Mouse (Mus musculus) fibroblast of lung, adult 2 months (primary cell): ENCODE measurements around the gene Adcy9.

Experiments used
- DNase-seq: peaks from one replicate; pipeline ENCODE4 v3.0.0-alpha.2; 2011; ENCODE audit warnings: low read depth

The Adcy9 gene

GRCm38 (mm10) chr16:4420298-4421054 lies at the start of gene Adcy9:
Gene Adcy9, minus strand, starts transcription at chr16:4420498.
- no peak for DNase-seq

DNA sequence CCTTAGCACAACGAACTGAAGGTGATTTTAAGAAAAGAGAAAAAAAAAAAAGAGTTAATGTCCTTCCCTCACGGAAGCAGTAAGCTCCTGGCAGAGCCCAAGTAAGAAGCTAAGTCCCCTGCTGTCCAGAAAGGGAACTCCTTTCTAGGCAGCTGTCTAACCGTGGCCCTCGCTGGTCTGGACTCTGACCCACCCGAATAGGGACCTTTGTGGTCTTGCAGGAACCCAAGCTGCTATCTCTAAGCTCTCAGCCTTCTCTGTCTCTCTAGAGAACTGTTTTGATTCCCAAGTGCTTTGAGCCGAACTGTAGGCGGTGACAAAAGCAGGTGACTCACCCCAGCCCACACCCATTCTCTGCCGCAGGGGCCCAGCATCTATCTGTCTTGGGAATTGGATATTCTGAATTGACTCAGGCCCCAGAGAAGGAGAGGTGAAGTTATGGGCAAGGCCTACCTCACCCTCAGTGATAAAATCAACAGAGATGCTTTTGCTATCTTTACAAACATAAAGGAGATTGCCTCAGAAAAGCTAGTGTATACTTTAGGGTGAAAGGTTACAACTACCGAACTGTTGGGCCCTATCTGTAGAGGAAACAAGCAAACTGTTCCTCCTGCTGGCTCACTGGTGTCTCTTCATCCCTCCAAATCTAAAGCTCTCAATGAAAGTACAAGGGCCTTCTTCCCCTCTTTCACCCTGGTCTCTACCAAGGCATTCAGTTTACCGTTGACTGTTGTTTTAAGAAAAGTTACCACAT lies 49.5 kb upstream of the Adcy9 start:
- DNase-seq, result no peak

- DNase-seq, result no peak
Observed at GRCm38 (mm10) chr16:4464529-4465089, 44.3 kb upstream of the Adcy9 start.

DNA sequence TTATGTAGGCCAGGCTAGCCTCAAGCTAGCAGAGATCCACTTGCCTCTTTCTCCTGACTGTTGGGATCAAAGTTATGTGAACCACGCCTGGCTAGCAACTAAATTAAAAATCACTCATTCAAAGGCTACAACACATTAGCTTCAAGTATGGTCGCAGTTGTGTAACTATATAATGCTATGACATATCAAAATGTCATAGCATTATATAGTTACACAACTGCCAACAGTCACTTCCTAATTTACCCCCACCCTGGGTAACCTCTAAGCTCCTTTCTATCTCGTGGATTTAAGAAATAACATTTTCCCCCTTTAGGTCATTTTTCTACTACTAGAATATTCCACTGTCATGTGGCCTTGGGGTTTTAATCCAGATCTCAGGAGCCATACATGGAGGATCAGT lies 37.6 kb upstream of the Adcy9 start:
- DNase-seq, result no peak

- DNase-seq, result no peak
Observed at GRCm38 (mm10) chr16:4456391-4456790, 36.1 kb upstream of the Adcy9 start.

GRCm38 (mm10) chr16:4455693-4456092 lies 35.4 kb upstream of the Adcy9 start:
- no peak for DNase-seq

GRCm38 (mm10) chr16:4454563-4454962 lies 34.3 kb upstream of the Adcy9 start:
- no peak for DNase-seq

- no peak for DNase-seq
Observed at GRCm38 (mm10) chr16:4449418-4449817, 29.1 kb upstream of the Adcy9 start.

DNA sequence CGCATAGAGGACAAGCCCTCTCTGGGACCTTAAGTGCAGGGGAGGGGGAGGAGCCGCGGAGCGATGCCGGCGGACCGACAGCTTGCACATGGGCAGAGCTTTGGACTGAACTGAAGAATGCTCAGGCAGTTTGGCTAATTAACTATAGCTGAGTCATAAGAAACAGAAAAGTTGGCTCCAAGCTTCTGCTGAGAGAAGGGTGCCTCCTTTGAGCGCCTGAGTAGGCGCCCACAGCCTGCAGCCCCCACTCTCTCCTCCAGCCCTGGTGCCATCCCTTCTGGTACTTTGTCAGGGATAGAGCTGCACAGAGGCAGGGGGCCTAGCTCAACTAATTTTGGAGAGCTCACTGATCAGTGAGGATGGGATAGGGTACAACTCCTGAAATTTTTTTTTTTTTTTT lies 27.9 kb upstream of the Adcy9 start:
- DNase-seq, result peak; percentile 40

DNA sequence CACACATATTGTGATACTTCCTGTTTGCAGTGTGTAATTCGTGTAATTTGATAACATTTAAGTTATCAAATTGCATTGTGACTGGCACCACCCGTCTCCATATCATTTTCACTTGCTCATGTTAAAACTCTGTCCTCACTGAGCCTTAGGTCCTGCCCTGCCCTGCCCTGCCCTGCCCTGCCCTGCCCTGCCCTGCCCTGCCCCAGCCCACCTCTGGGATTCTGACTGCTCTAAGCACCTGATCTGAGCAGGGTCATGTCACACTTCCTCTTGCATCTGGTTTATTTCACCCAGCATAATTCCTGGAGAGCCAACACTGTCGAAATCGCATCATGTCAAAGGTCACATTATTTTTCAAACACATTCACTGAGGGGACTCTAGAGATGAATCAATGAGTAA lies 26.1 kb upstream of the Adcy9 start:
- DNase-seq, result no peak

GRCm38 (mm10) chr16:4444378-4444777 lies 24.1 kb upstream of the Adcy9 start:
- no peak for DNase-seq

- no peak for DNase-seq
Observed at GRCm38 (mm10) chr16:4439302-4440066, 19.2 kb upstream of the Adcy9 start.

- no peak for DNase-seq
Observed at GRCm38 (mm10) chr16:4436738-4437137, 16.4 kb upstream of the Adcy9 start.

DNA sequence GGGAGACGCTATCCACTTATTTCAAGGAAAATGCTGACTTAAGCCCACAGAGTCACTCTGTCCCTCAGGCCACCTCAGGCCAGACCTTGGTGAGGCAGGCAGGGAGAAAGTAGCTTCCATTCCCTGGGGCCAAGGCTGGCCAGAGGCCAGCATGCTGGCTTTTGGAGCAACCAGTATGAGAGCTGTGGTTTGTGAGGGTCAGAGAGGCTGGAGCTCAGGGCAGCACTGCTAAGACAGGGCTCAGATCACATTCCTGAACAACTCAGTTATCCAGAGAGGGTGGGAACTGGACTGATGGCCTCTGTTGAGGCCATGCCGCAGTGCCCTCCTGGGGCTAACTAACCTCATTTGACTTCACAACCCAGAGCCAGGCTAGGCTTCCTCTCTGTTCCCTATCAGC lies 15.1 kb upstream of the Adcy9 start:
- no peak for DNase-seq

DNA sequence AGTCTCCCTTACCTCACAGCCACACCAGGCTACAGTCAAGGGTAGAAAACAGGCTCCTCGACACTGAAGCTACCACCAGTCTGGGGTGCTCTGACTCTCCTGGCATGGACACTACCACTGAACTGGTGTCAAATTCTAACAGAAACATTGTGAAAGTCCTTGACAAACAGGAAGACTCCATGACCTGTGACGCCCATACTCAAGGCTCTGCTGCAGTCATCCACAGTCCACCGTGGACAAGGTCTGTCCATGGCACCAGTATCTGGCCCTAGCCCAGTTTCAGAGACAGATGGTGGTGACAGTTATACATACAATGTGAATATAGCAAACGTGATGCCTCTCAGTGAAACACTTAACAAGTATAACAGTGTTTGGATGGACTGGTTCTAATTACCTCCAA lies 11.5 kb upstream of the Adcy9 start:
- DNase-seq, result no peak

- DNase-seq, result no peak
Observed at GRCm38 (mm10) chr16:4431013-4431412, 10.7 kb upstream of the Adcy9 start.

- no peak for DNase-seq
Observed at GRCm38 (mm10) chr16:4430232-4430631, 9.9 kb upstream of the Adcy9 start.

GRCm38 (mm10) chr16:4425658-4426234 lies 5.4 kb upstream of the Adcy9 start:
- DNase-seq, result no peak

- DNase-seq, result no peak
Observed at GRCm38 (mm10) chr16:4423613-4424012, 3.3 kb upstream of the Adcy9 start.

- no peak for DNase-seq
Observed at GRCm38 (mm10) chr16:4422991-4423390, 2.7 kb upstream of the Adcy9 start.

GRCm38 (mm10) chr16:4419546-4420297 lies 576 bp downstream of the Adcy9 start:
- no peak for DNase-seq
